Mouse (Mus musculus): ENCODE data around the gene Slc39a7. TPM values are rescaled to one million over a fixed set of nuclear protein-coding genes. Genes with fewer than 3 reads are reported as not detected.

The Slc39a7 gene
- total and polyA plus RNA-seq, 3 experiments, result 64.0 to 79.8 (median 76.0) TPM

- DNase-seq, result no peak
- H3K36me3 ChIP-seq (ENCODE audit: control insufficient read depth, insufficient read depth, low read length), result peaks cover 2% of the 10 kb centered on the region; the same call in 1 of the 2 replicates
- no peak for TF ChIP-seq CTCF (IDR thresholded peaks at IDR 0.05)
- TF ChIP-seq EP300 (IDR thresholded peaks at IDR 0.05; ENCODE audit: insufficient read depth, low read depth, low read length), result no peak
- no peak for TF ChIP-seq POLR2A (IDR thresholded peaks at IDR 0.05; ENCODE audit: insufficient read depth, low read depth, low read length)
- no peak overlapping the region for H3K4me3 ChIP-seq
- no peak overlapping the region for H3K9ac ChIP-seq (ENCODE audit: low read depth, low read length)
- intact Hi-C loops (cut with DNase I), result loop anchor here (2.0 kb wide), 1 partner anchor 71 kb away; the partner anchor contains the start of gene Vps52
- H3K4me1 ChIP-seq (ENCODE audit: control insufficient read depth, insufficient read depth, low read length), result peaks cover 13% of the 10 kb centered on the region
- no peak overlapping the region for H3K27ac ChIP-seq
- H3K27me3 ChIP-seq (ENCODE audit: control insufficient read depth, insufficient read depth, low read length), result no peaks in the 10 kb centered on the region
- 0 out of 2 replicates have a peak, but pooled peaks cover 2% of the 10 kb centered on the region for H3K79me2 ChIP-seq (replicated peaks; ENCODE audit: control insufficient read depth, insufficient read depth, low read length)
- whole genome bisulfite sequencing, result 70% methylated on average over 2 of the region's 2 CpGs
Observed at GRCm38 (mm10) chr17:34026221-34026620, 5.3 kb downstream of the Slc39a7 start.

GRCm38 (mm10) chr17:34025756-34026151 lies 5.7 kb downstream of the Slc39a7 start:
- no peak overlapping the region for H3K27ac ChIP-seq
- 0 out of 2 replicates have a peak, but pooled peaks cover under 1% of the 10 kb centered on the region for H3K79me2 ChIP-seq (replicated peaks; ENCODE audit: control insufficient read depth, insufficient read depth, low read length)
- TF ChIP-seq POLR2A (IDR thresholded peaks at IDR 0.05; ENCODE audit: insufficient read depth, low read depth, low read length), result no peak
- TF ChIP-seq CTCF (IDR thresholded peaks at IDR 0.05), result no peak
- no peak for TF ChIP-seq EP300 (IDR thresholded peaks at IDR 0.05; ENCODE audit: insufficient read depth, low read depth, low read length)
- no peaks in the 10 kb centered on the region for H3K27me3 ChIP-seq (ENCODE audit: control insufficient read depth, insufficient read depth, low read length)
- peaks cover 12% of the 10 kb centered on the region for H3K4me1 ChIP-seq (ENCODE audit: control insufficient read depth, insufficient read depth, low read length)
- intact Hi-C loops (cut with DNase I), result loop anchor here (2.0 kb wide), 1 partner anchor 71 kb away; the partner anchor contains the start of gene Vps52
- no peak overlapping the region for H3K9ac ChIP-seq (ENCODE audit: low read depth, low read length)
- peaks cover 2% of the 10 kb centered on the region; the same call in 1 of the 2 replicates for H3K36me3 ChIP-seq (ENCODE audit: control insufficient read depth, insufficient read depth, low read length)
- WGBS, result 58% methylated on average over 7 of the region's 7 CpGs
- H3K4me3 ChIP-seq, result no peak overlapping the region
- no peak for DNase-seq

- H3K4me3 ChIP-seq, result peak overlapping the region; percentile 78
- intact Hi-C loops (cut with DNase I), result no loop called here
- TF ChIP-seq CTCF (IDR thresholded peaks at IDR 0.05) (no peak), POLR2A (IDR thresholded peaks at IDR 0.05; ENCODE audit: insufficient read depth, low read depth, low read length) (no peak), EP300 (IDR thresholded peaks at IDR 0.05; ENCODE audit: insufficient read depth, low read depth, low read length) (no peak)
- H3K9ac ChIP-seq (ENCODE audit: low read depth, low read length), result peak overlapping the region; percentile 98
- no peaks in the 10 kb centered on the region for H3K27me3 ChIP-seq (ENCODE audit: control insufficient read depth, insufficient read depth, low read length)
- no peak for DNase-seq
- H3K27ac ChIP-seq, result peak overlapping the region; percentile 98
- peaks cover under 1% of the 10 kb centered on the region; the same call in 1 of the 2 replicates for H3K36me3 ChIP-seq (ENCODE audit: control insufficient read depth, insufficient read depth, low read length)
- peaks cover 8% of the 10 kb centered on the region for H3K4me1 ChIP-seq (ENCODE audit: control insufficient read depth, insufficient read depth, low read length)
- no peaks in the 10 kb centered on the region for H3K79me2 ChIP-seq (replicated peaks; ENCODE audit: control insufficient read depth, insufficient read depth, low read length)
- WGBS, result 1% methylated on average over 54 of the region's 57 CpGs
Observed at GRCm38 (mm10) chr17:34024861-34025755, 6.4 kb downstream of the Slc39a7 start.

GRCm38 (mm10) chr17:34024317-34024821 lies 7.1 kb downstream of the Slc39a7 start, which contains the start of gene Ring1:
TSS of gene Ring1 (minus strand) at chr17:34024680.
- intact Hi-C loops (cut with DNase I), result no loop called here
- H3K4me1 ChIP-seq (ENCODE audit: control insufficient read depth, insufficient read depth, low read length), result peaks cover 5% of the 10 kb centered on the region
- under 1% methylated on average over 57 of the region's 58 CpGs for WGBS
- H3K4me3 ChIP-seq, result peak within 1 kb of the TSS; percentile 78
- H3K79me2 ChIP-seq (replicated peaks; ENCODE audit: control insufficient read depth, insufficient read depth, low read length), result no peaks in the 10 kb centered on the region
- no peaks in the 10 kb centered on the region for H3K27me3 ChIP-seq (ENCODE audit: control insufficient read depth, insufficient read depth, low read length)
- TF ChIP-seq CTCF (IDR thresholded peaks at IDR 0.05) (no peak), POLR2A (IDR thresholded peaks at IDR 0.05; ENCODE audit: insufficient read depth, low read depth, low read length) (peak; percentile 87), EP300 (IDR thresholded peaks at IDR 0.05; ENCODE audit: insufficient read depth, low read depth, low read length) (no peak)
- H3K9ac ChIP-seq (ENCODE audit: low read depth, low read length), result peak within 1 kb of the TSS; percentile 98
- peak; percentile 92 to 93 for DNase-seq
- peak within 1 kb of the TSS; percentile 98 for H3K27ac ChIP-seq
- H3K36me3 ChIP-seq (ENCODE audit: control insufficient read depth, insufficient read depth, low read length), result no peaks in the 10 kb centered on the region

GRCm38 (mm10) chr17:34023678-34024077 lies 7.8 kb downstream of the Slc39a7 start:
- TF ChIP-seq POLR2A (IDR thresholded peaks at IDR 0.05; ENCODE audit: insufficient read depth, low read depth, low read length), result no peak
- no peak for TF ChIP-seq CTCF (IDR thresholded peaks at IDR 0.05)
- TF ChIP-seq EP300 (IDR thresholded peaks at IDR 0.05; ENCODE audit: insufficient read depth, low read depth, low read length), result no peak
- Histone ChIP-seq H3K79me2 (replicated peaks; ENCODE audit: control insufficient read depth, insufficient read depth, low read length) (no peaks in the 10 kb centered on the region), H3K4me1 (ENCODE audit: control insufficient read depth, insufficient read depth, low read length) (peaks cover 4% of the 10 kb centered on the region), H3K36me3 (ENCODE audit: control insufficient read depth, insufficient read depth, low read length) (no peaks in the 10 kb centered on the region), H3K4me3 (peak overlapping the region; percentile 78), H3K27me3 (ENCODE audit: control insufficient read depth, insufficient read depth, low read length) (no peaks in the 10 kb centered on the region), H3K27ac (no peak overlapping the region; the same call in 1 of the 2 replicates), H3K9ac (ENCODE audit: low read depth, low read length) (no peak overlapping the region)
- intact Hi-C loops (cut with DNase I), result no loop called here
- no peak for DNase-seq
- 66% methylated on average over 9 of the region's 9 CpGs for WGBS

All from heart, adult 2 months (tissue).